Mouse (Mus musculus): ENCODE measurements around the gene Ppfia1.

Gene Ppfia1

GRCm38 (mm10) chr7:144427460-144427859, 126.1 kb downstream of the Ppfia1 start:
- DNase-seq (ENCODE audit: low spot score in 2 of 2), result no peak

Measured in frontal cortex, postnatal 25 days (tissue).